Mouse (Mus musculus): ENCODE results near the gene Svs3b.

DNA sequence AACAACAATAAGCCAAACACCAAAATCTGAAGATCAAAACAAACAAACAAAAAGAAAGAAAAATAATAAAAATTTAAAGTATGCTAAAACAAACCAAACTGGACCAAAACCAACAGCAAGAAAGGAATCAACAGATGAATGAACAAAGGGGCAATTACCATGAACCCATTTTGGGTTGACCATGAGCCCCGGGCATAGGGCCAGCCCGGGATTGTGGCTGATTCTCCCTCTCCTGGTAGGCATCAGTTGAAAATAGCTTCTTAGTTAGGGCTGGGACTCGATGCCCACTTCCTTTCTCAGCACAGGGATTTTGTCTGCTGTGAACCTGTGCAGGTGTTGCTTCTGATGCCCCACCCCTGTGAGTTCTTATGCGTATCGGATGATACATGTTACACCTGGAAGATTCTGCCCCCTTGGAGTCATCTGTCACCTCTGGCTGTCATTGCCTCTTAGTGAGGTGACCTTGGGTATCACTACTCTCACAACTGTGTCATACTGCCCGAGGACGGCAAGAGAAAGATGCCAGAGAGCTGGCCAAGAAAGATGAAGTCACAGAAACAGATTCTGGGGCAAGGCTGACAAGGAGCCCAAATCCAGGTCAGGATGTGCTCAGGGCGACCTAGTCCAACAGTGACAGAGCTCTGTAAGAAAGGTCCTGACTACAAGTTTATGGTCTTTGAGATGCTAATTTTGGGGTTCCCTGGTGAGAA lies 27.9 kb downstream of the Svs3b start:
- TF ChIP-seq CTCF (IDR thresholded peaks at IDR 0.05; ENCODE audit: borderline replicate concordance, extremely low read depth, insufficient read depth, insufficient read length) (no peak), POLR2A (IDR thresholded peaks at IDR 0.05; ENCODE audit: borderline replicate concordance, extremely low read depth, insufficient read depth, insufficient read length, poor library complexity, severe bottlenecking) (no peak)

All from brain, embryonic 14.5 days (tissue).